Comparison of ENCODE assay signal across 10 mouse cellular contexts in the genomic region with DNA sequence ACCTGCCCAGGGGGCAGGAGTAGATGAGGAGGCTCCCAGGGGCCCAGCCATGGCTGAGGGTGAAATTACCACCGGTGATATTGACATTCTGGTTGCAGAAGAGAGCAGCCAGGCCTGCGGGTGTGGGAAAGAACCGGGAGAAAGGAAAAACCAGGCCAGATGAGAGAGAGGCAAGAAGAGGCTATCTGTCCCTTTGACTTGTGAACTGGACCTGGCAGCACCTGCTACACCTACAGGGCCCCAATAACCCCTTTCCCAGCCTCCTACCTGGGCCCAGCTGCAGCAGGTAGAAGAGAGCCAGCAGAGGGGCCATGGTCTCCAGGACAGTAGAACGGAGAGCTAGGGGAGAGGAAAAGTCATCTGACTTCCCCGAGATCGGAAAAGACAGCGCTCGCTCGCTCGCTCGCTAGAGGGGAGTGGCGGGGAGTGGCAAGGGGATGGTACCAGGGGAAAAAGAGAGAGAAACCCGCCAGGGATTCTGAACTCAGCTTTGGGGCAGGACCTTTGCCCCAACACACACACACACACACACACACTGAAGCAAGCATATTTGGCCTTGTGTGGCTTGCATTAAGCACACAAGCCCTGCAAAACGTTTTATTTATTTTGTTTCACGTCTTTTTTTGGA. TPM values are rescaled to one million over a fixed set of nuclear protein-coding genes. Genes with fewer than 3 reads are reported as not detected.
DNase-seq lines count a peak whose midpoint lies in the region; ATAC-seq and TF ChIP-seq lines count a peak whose summit lies in the region.
"Had no signal": no experiment of that assay in that cellular context is flagged by ENCODE, and none has a peak within 500 bp of the region (broad histone marks: within the 10 kb centered on the region; RNA-seq: fewer than 3 reads in every experiment).

Gm20547 (minus strand) TSS at position 360 of the 628 bp plus-strand sequence.

- no peak within 1 kb of the TSS for H3K4me2 ChIP-seq in hindbrain, embryonic 14.5 days (replicated peaks)
- H3K4me2 ChIP-seq in embryonic facial prominence, embryonic 11.5 days (ENCODE audit: low read depth, low read length), result no peak within 1 kb of the TSS; the same call in 1 of the 2 replicates
- H3K4me2 ChIP-seq in kidney, embryonic 15.5 days, result peak within 1 kb of the TSS; percentile 42
- H3K4me2 ChIP-seq in liver, postnatal 0 days (ENCODE audit: low read depth, low read length), result peak within 1 kb of the TSS; percentile 64

- H3K9me3 ChIP-seq in hindbrain, embryonic 10.5 days, result no peaks in the 10 kb centered on the region
- no peaks in the 10 kb centered on the region for H3K9me3 ChIP-seq in hindbrain, embryonic 14.5 days (ENCODE audit: control insufficient read depth, low read length)
- no peaks in the 10 kb centered on the region for H3K9me3 ChIP-seq in embryonic facial prominence, embryonic 11.5 days (replicated peaks; ENCODE audit: control insufficient read depth, low read length)
- no peaks in the 10 kb centered on the region for H3K9me3 ChIP-seq in kidney, embryonic 15.5 days (replicated peaks)
- H3K9me3 ChIP-seq in liver, postnatal 0 days (ENCODE audit: low read length), result no peaks in the 10 kb centered on the region

- H3K36me3 ChIP-seq in hindbrain, embryonic 10.5 days, result no peaks in the 10 kb centered on the region
- no peaks in the 10 kb centered on the region for H3K36me3 ChIP-seq in hindbrain, embryonic 14.5 days (replicated peaks; ENCODE audit: control insufficient read depth, insufficient read depth)
- no peaks in the 10 kb centered on the region for H3K36me3 ChIP-seq in embryonic facial prominence, embryonic 11.5 days (replicated peaks; ENCODE audit: control insufficient read depth, insufficient read depth, low read depth, low read length)
- no peaks in the 10 kb centered on the region for H3K36me3 ChIP-seq in kidney, embryonic 15.5 days
- H3K36me3 ChIP-seq in liver, postnatal 0 days (replicated peaks; ENCODE audit: insufficient read depth, low read length), result no peaks in the 10 kb centered on the region

- H3K27me3 ChIP-seq in hindbrain, embryonic 10.5 days (ENCODE audit: insufficient read depth, poor library complexity, severe bottlenecking), result peaks cover 26% of the 10 kb centered on the region
- H3K27me3 ChIP-seq in hindbrain, embryonic 14.5 days (ENCODE audit: control insufficient read depth, insufficient read depth, low read length), result no peaks in the 10 kb centered on the region
- H3K27me3 ChIP-seq in embryonic facial prominence, embryonic 11.5 days (ENCODE audit: control insufficient read depth, insufficient read depth, low read length), result no peaks in the 10 kb centered on the region
- H3K27me3 ChIP-seq in kidney, embryonic 15.5 days, result peaks cover 8% of the 10 kb centered on the region; the same call in 1 of the 2 replicates
- no peaks in the 10 kb centered on the region for H3K27me3 ChIP-seq in liver, postnatal 0 days (ENCODE audit: insufficient read depth, low read length)
- H3K27me3 ChIP-seq: Patski had no signal

- TF ChIP-seq CTCF in liver, postnatal 0 days (IDR thresholded peaks at IDR 0.05; ENCODE audit: low read depth), result no peak

- ATAC-seq in hindbrain, embryonic 14.5 days (ENCODE audit: low FRiP score), result no peak
- no peak for ATAC-seq in embryonic facial prominence, embryonic 11.5 days (replicated peaks; ENCODE audit: insufficient number of reproducible peaks, low FRiP score, low TSS enrichment, low read depth)
- no peak for ATAC-seq in kidney, embryonic 15.5 days (replicated peaks; ENCODE audit: low FRiP score)
- peak; percentile 71 for ATAC-seq in liver, postnatal 0 days
- no peak for ATAC-seq in CD4-positive, CD25-positive, alpha-beta regulatory T cell, adult 4 months
- ATAC-seq: Patski had no signal

- WGBS in hindbrain, embryonic 10.5 days, result 9% methylated on average over 15 of the region's 15 CpGs
- 9% methylated on average over 15 of the region's 15 CpGs for WGBS in hindbrain, embryonic 14.5 days
- 5% methylated on average over 15 of the region's 15 CpGs for WGBS in embryonic facial prominence, embryonic 11.5 days
- 10% methylated on average over 15 of the region's 15 CpGs for WGBS in kidney, embryonic 15.5 days
- WGBS in liver, postnatal 0 days (ENCODE audit: insufficient replicate concordance), result 18% methylated on average over 15 of the region's 15 CpGs

- H3K4me3 ChIP-seq in hindbrain, embryonic 10.5 days, result peak within 1 kb of the TSS; percentile 1; the same call in 1 of the 2 replicates
- no peak within 1 kb of the TSS for H3K4me3 ChIP-seq in hindbrain, embryonic 14.5 days (replicated peaks; ENCODE audit: low read length)
- H3K4me3 ChIP-seq in embryonic facial prominence, embryonic 11.5 days (ENCODE audit: low read depth, low read length), result no peak within 1 kb of the TSS
- H3K4me3 ChIP-seq in kidney, embryonic 15.5 days (replicated peaks), result peak within 1 kb of the TSS; percentile 7
- H3K4me3 ChIP-seq in liver, postnatal 0 days (ENCODE audit: low read depth, low read length), result peak within 1 kb of the TSS; percentile 39

- no peak within 1 kb of the TSS for H3K9ac ChIP-seq in hindbrain, embryonic 14.5 days
- peak within 1 kb of the TSS; percentile 18; the same call in 1 of the 2 replicates for H3K9ac ChIP-seq in embryonic facial prominence, embryonic 11.5 days (replicated peaks; ENCODE audit: low read length)
- H3K9ac ChIP-seq in kidney, embryonic 15.5 days, result 0 out of 2 replicates have a peak within 1 kb of the TSS, but pooled peaks have one; percentile 26
- peak within 1 kb of the TSS; percentile 34 for H3K9ac ChIP-seq in liver, postnatal 0 days (replicated peaks)

- TF ChIP-seq EP300 in liver, postnatal 0 days (IDR thresholded peaks at IDR 0.05; ENCODE audit: low read depth), result peak; percentile 9; the same call in 1 of the 2 replicates

- H3K27ac ChIP-seq in hindbrain, embryonic 10.5 days, result no peak within 1 kb of the TSS
- no peak within 1 kb of the TSS for H3K27ac ChIP-seq in hindbrain, embryonic 14.5 days
- no peak within 1 kb of the TSS for H3K27ac ChIP-seq in embryonic facial prominence, embryonic 11.5 days (replicated peaks; ENCODE audit: low read depth, low read length)
- H3K27ac ChIP-seq in kidney, embryonic 15.5 days, result no peak within 1 kb of the TSS
- H3K27ac ChIP-seq in liver, postnatal 0 days (ENCODE audit: low read depth), result peak within 1 kb of the TSS; percentile 73

- H3K4me1 ChIP-seq in hindbrain, embryonic 10.5 days (replicated peaks), result peaks cover 13% of the 10 kb centered on the region
- H3K4me1 ChIP-seq in hindbrain, embryonic 14.5 days (replicated peaks; ENCODE audit: control insufficient read depth, insufficient read depth, low read length), result no peaks in the 10 kb centered on the region
- H3K4me1 ChIP-seq in embryonic facial prominence, embryonic 11.5 days (ENCODE audit: control insufficient read depth, insufficient read depth, low read length), result peaks cover 6% of the 10 kb centered on the region
- 0 out of 2 replicates have a peak, but pooled peaks cover 11% of the 10 kb centered on the region for H3K4me1 ChIP-seq in kidney, embryonic 15.5 days
- peaks cover 8% of the 10 kb centered on the region for H3K4me1 ChIP-seq in liver, postnatal 0 days (ENCODE audit: insufficient read depth)

- DNase-seq in hindbrain, embryonic 10.5 days (ENCODE audit: low spot score), result no peak
- no peak for DNase-seq in hindbrain, embryonic 14.5 days (ENCODE audit: low spot score)
- no peak for DNase-seq in embryonic facial prominence, embryonic 11.5 days (ENCODE audit: low spot score)
- peak; percentile 60 for DNase-seq in liver, postnatal 0 days
- no peak for DNase-seq in left cerebral cortex, adult 9 months (ENCODE audit: low spot score in 2 of 2)
- no peak for DNase-seq in retina, embryonic 14.5 days (ENCODE audit: low spot score)
- DNase-seq: heart, postnatal 4 days had no signal

RNA-seq across cellular contexts. Expression of gene Gm20547, which starts in this region (rescaled TPM):
- 0.14 TPM in 1 of 2 replicates, not detected in the other for polyA plus RNA-seq in hindbrain, embryonic 10.5 days (2016; fragmentation: Nextera tagmentation; extraction: Ambion mirVana)
- not detected in 2 replicates for polyA plus RNA-seq in hindbrain, embryonic 14.5 days (2014; fragmentation: Nextera tagmentation; extraction: Ambion mirVana)
- polyA plus RNA-seq in embryonic facial prominence, embryonic 11.5 days (2014; fragmentation: Nextera tagmentation; extraction: Ambion mirVana), result not detected in 2 replicates
- polyA plus RNA-seq in kidney, embryonic 15.5 days (2015; fragmentation: Nextera tagmentation; extraction: Ambion mirVana), result not detected in 2 replicates
- 0.25 TPM in 1 of 2 replicates, not detected in the other for polyA plus RNA-seq in liver, postnatal 0 days (2015; fragmentation: Nextera tagmentation; extraction: Ambion mirVana)
- polyA plus RNA-seq in CD4-positive, CD25-positive, alpha-beta regulatory T cell, adult 4 months (2017; shearing (Covaris generic)), result not detected
- polyA plus RNA-seq: Patski had no signal

Comparison
In these comparisons a context has a peak if more than half of its experiments do, and no peak if none do; other contexts are left out.
1. H3K4me3 ChIP-seq: peak in hindbrain, embryonic 10.5 days (single experiment) and kidney, embryonic 15.5 days (single experiment); none in hindbrain, embryonic 14.5 days (single experiment) and embryonic facial prominence, embryonic 11.5 days (single experiment).
2. Peak in DNase-seq, ATAC-seq, H3K4me3 ChIP-seq, H3K27ac ChIP-seq, H3K9ac ChIP-seq and H3K4me2 ChIP-seq in liver, postnatal 0 days; RNA of the gene not detected or under 1 TPM.